Mouse (Mus musculus): Measurements from ENCODE around the gene Abca4. TPM values are rescaled to one million over a fixed set of nuclear protein-coding genes. Genes with fewer than 3 reads are reported as not detected.
"Not testable (repeated sequence)": the region's sequence is repeated elsewhere in the genome, so short reads cannot be mapped to it uniquely, and the experiment has no call there.

Gene Abca4
- polyA plus RNA-seq, 1 experiment from 2014 or later, result 0.48 TPM

GRCm38 (mm10) chr3:122221240-122222036 is 177.2 kb downstream of the Abca4 start:
- Histone ChIP-seq H3K27ac (ENCODE audit: low read depth, low read length) (no peak overlapping the region), H3K4me3 (ENCODE audit: low read depth, low read length) (no peak overlapping the region), H3K9me3 (replicated peaks; ENCODE audit: control insufficient read depth, low read length) (no peaks in the 10 kb centered on the region), H3K4me1 (ENCODE audit: control insufficient read depth, insufficient read depth, low read length) (no peaks in the 10 kb centered on the region), H3K4me2 (ENCODE audit: low read length) (no peak overlapping the region), H3K9ac (ENCODE audit: low read length) (no peak overlapping the region), H3K27me3 (replicated peaks; ENCODE audit: control insufficient read depth, insufficient read depth, low read length) (no peaks in the 10 kb centered on the region), H3K36me3 (ENCODE audit: control insufficient read depth, insufficient read depth, low read length) (no peaks in the 10 kb centered on the region)
- DNase-seq (ENCODE audit: low spot score) (no peak), ATAC-seq (no peak)
- WGBS, result 89% methylated on average over 3 of the region's 3 CpGs

- ATAC-seq; DNase-seq (ENCODE audit: low spot score); H3K4me1 ChIP-seq (ENCODE audit: control insufficient read depth, insufficient read depth, low read length); H3K4me3 ChIP-seq (ENCODE audit: low read depth, low read length); H3K4me2 ChIP-seq (ENCODE audit: low read length); H3K9me3 ChIP-seq (replicated peaks; ENCODE audit: control insufficient read depth, low read length); H3K27me3 ChIP-seq (replicated peaks; ENCODE audit: control insufficient read depth, insufficient read depth, low read length); H3K36me3 ChIP-seq (ENCODE audit: control insufficient read depth, insufficient read depth, low read length); H3K27ac ChIP-seq (ENCODE audit: low read depth, low read length); H3K9ac ChIP-seq (ENCODE audit: low read length): not testable (repeated sequence)
- 82% methylated on average over 6 of the region's 6 CpGs for WGBS
Measured at GRCm38 (mm10) chr3:122226972-122227371, 182.7 kb downstream of the Abca4 start.

Other genes with a start within 250 kb of the Abca4 start
- gene Abcd3, start 229.1 kb upstream of the Abca4 start, polyA plus RNA-seq (2014; fragmentation: Nextera tagmentation; extraction: Ambion mirVana), result 63.8 and 73.1 TPM in 2 replicates
- 20.1 and 30.2 TPM in 2 replicates for gene Arhgap29, start 91.9 kb upstream of the Abca4 start, polyA plus RNA-seq (2014; fragmentation: Nextera tagmentation; extraction: Ambion mirVana)
- 34.7 and 36.7 TPM in 2 replicates for gene Gclm, start 201.1 kb downstream of the Abca4 start, polyA plus RNA-seq (2014; fragmentation: Nextera tagmentation; extraction: Ambion mirVana)
- 60.5 and 61.0 TPM in 2 replicates for gene Dnttip2, start 229.9 kb downstream of the Abca4 start, polyA plus RNA-seq (2014; fragmentation: Nextera tagmentation; extraction: Ambion mirVana)
- gene Bcar3, start 249.7 kb downstream of the Abca4 start, polyA plus RNA-seq (2014; fragmentation: Nextera tagmentation; extraction: Ambion mirVana), result 4.2 and 6.8 TPM in 2 replicates